Mouse (Mus musculus) cerebral cortex, adult 2 months (tissue): ENCODE data around the gene Mrpl14.

Experiments used
- WGBS: fragments of 180-500 bp; shearing (Covaris S2); methylation state at CpG from one replicate; pipeline ENCODE4 v1.1.7; 2018; 5-methylcytosine and 5-hydroxymethylcytosine counted together

The Mrpl14 gene

DNA sequence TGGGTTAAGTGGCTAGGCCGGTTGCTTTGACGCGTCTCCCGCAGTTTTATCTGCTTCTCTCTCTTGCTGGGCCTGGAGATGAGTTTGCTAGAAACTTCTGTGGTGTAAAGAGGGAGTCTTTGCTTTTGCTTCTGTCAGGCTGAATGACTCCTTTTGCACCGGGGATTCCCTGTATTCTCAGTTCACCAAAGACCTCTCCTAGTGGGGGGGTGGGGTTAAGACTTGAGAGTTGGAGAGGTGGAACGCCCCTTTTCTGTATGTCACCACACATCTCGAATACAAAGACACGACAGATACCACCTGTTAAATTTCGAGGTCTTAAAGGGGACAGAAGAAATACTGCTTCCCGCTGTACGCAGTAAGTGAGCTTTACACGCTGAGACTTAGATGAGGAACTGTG is 594 bp downstream of the Mrpl14 start, which contains the start of gene Tmem63b:
Gene Tmem63b, minus strand, starts transcription at position 190 of the 400 bp plus-strand sequence.
- WGBS = 2% methylated on average over 12 of the region's 12 CpGs

DNA sequence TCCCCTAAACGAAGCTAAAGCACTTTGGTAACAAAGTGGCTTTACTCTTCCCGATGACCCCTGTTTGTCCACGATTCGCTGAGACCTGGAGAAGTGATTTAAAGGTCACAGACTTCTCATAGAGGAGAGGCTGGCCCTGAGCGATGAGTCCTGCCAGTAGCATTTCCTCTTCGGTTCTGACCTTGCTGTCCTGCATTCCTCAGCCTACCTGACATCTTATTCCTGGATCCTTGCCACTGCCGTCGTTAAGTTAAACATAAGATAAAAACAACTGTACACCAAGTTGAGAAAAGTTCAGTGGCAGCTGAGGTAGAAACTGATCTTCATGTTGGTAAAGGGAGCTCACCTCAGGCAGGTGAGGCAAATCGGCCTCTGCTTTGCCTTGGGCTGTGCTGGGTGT is 3.0 kb downstream of the Mrpl14 start:
- 89% methylated on average over 9 of the region's 9 CpGs for WGBS

DNA sequence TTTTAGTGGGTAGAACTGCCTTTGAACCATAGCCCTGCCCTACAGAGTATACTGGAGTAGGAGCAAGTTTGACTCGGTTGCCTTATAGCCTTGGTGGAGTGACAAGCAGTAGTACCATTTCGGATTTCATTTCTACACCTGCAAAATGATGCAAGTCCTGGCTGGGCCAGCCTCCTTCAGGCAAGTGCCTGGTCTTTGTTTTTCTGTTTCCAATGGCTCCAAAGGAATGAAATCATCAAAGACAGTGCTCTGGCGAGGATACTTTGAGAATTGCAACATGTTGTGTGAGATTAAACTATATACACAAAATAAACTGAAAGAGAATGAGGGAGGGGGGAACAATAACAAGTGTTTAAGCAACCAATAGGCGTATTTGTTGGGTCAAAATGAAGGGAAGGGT is 3.9 kb downstream of the Mrpl14 start:
- 91% methylated on average over 4 of the region's 4 CpGs for WGBS

DNA sequence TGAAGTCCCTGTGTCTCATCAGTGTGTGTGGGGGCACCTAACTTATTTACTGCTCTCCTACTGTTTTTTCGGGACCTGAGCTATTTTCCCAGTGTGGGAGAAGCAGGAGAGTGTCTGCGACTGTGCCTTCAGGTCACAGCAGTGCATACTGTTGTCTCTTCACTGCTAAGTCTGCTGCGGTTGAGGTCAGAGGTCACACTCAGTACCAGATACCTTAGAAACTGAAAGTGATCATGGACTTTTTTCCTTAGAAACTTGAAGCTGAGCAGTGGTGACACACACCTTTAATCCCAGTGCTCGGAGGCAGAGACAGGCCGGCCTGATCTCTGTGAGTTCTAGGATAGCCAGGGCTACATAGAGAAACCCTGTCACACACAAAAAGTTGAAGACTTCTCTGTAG is 6.0 kb downstream of the Mrpl14 start:
- WGBS = 91% methylated on average over 5 of the region's 5 CpGs

DNA sequence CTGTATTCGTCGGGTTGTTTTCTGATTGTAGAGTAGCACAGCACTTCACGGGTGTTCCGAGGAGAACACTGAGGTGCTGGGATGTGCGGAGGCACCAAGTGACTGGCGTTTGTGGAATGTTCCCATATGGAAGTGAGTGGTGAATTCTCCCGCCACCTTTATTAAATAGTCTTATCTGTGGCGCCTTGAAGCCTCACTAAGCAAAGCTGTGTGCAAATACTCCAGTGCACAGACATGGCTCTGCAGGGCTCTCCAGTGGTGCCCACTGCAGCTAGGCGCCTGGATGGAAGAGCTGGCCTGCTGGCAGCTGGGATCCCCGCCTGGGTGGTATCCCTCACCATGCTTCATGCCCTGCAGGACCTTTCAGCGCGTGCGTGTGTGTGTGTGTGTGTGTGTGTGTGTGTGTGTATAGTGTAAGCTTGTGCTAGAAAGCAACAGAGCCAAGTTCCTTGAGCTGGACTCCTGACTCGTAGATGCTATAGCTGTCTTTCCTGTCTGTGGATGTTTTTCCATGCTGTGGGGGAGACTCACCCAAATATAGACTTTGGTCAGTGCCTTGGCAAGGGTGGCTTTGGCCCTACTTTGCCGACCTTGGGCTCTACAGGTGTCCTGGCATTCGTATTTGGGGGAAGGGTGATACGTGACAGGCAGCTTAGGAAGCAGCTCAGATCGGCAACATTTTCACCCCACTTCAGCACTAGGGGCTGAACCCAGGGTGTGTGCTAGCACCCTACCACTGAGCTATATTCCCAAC is 7.9 kb downstream of the Mrpl14 start:
- 88% methylated on average over 18 of the region's 18 CpGs for WGBS

DNA sequence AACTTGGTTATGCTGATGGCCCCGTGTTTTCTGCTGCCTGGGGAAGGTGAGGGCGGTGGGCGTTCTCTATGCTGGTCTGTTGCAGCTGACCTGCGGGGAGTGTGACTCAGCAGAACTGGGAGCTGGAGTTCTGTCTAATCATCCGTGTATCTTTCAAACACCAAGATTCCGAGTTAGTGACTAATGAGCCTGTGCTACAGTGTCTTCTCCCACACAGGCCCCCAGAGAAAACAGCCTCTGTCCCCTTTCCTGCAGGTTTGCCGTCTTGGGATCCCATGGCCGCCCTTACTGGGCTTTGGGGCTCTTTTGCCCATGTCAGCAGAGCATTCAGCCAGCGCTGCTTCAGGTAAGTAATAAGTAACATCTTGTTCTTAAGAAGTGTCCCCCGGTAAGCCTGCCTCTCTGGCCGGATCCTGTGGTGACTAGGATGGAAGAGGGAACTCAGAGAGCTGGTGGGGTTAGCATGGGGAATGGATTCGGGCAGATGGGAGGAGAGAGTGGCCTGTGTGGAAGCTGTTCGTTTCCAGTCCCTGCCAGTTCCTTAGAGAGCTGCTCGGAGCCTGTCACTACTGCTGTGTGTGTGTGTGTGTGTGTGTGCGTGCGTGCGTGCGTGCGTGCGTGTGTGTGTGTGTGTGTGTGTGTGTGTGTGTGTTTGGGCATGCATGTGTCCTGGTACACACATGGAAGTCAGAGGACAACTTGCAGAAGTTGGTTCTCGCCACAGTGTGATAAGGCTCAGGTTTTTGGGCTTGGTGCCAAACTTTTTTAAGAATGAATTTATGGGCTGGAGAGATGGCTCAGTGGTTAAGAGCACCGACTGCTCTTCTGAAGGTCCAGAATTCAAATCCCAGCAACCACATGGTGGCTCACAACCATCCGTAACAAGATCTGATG is 9.4 kb downstream of the Mrpl14 start:
- WGBS = 79% methylated on average over 23 of the region's 23 CpGs

DNA sequence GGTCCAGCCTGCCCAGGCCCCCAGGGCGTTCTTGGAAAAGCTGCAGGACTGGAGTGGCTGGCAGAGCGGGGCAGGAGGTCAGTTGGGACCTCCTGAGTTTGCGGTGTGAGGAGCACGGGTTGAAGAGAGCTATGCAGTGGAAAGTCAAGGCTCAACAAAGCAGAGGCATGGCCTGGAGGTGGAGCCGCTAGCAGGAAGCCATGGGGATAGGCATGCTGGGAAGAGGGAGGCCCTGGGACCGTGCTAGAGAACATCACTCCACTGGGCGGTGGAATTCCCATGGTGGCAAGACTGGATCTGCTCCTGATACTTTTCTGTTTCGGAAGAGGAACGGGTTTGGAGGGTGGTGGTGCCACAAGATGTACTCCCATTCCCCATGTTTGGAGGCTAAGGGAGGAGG is 10.9 kb downstream of the Mrpl14 start:
- WGBS = 94% methylated on average over 9 of the region's 9 CpGs

DNA sequence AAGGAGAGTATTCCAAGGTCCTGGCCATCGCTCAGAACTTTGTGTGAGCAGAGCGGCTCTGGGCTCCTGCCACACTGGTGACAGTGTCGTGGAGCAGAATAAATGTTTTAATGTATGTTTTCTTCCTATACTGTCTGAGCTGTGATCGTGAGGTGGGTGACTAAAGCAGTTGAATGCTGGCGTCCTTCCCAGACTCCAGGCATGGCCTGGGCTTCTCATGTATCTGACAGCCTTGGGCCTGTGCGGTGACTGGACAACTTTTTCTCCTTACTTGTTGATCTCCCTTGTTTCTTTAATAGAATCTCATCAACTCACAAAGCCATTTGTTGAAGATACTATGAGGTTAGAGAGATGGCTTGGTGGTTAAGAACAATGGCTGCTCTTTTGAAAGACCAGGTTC is 12.2 kb downstream of the Mrpl14 start:
- 50% methylated on average over 6 of the region's 6 CpGs for WGBS

DNA sequence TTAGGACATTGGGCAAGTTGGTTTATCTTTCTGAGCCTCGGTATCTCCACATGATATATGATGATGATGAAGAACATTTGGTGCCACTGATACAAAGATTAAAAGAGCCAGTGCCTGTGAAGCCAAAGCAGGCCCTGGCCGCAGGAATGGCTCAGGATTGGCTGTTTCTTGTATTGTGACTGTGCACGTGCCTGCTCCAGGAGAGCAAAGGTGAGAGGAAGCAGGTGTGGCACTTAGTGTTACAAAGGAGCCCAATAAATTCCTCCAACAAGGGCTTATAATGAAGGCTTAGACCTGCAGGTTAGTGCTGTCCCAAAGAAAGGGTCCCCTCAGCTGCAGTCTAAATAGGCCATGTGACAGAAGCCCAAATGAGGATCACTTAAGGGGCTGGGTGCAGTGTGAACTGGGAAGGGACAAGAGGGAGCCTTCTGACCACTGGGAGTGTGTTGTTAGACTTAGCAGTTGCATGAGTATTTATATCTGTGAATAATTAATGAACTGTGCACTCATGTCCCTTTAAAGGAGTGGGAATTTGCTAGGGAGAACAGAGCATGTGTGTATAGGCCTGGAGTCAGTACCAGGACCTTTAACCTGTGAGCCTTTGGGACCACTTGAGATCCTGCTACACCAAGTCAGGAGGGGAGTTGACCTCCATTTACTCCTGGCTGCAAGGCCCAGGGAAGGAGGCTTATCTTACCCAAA is 13.1 kb downstream of the Mrpl14 start:
- 93% methylated on average over 3 of the region's 3 CpGs for WGBS

DNA sequence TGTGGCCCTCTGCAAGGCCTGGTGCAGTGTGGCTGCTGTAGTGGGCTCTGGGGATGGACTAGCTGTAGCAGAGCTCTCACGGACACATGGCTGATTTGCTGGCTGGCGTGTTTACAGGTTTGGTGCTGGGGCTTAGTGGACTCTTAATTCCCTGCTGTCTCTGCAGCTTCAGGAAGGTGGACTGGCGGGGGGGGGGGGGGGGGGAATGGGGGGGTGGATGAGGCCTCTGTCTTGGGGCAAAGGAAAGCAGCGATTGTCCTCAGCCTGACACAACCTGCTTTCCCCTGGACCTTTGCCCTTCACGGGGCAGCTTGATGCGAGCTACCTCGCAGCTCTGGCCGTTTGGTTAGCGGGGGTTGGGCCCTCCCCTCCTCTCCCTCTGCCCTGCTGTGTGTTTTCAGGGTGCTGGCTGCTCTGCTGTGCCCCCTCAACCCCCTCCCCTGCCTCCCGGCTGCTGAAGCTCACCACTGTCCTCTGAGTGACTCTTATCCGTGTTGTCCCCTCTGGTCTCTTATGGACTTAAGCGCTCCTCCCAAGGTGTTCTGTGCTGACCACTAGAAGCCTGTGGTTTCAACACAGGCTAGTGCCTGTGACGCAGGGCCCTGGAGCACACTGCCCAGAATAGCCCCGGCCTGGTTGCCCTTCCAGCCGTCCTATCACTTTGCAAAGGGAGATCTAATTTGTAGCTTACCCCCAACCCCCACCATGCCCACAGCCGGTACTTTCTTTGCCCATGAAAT is 14.5 kb downstream of the Mrpl14 start:
- 67% methylated on average over 10 of the region's 16 CpGs for WGBS

DNA sequence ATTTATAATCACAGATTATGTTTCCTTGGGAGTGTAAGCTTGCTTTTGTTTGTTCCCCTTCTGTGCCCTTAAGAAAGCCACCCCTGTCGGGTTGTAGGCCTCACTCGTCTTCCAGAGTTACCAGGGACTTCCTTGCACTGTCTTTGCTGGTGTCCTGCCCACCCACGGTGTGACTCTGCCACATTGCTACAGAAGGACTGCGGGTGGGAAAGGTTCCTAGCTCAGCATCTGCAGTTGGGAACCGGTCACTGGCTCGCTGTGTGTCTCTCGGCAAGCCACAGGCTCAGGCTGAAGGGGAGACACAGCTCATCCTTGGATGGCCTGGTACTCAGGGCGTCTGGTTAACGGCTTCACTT is 15.1 kb downstream of the Mrpl14 start:
- WGBS = 73% methylated on average over 9 of the region's 9 CpGs

DNA sequence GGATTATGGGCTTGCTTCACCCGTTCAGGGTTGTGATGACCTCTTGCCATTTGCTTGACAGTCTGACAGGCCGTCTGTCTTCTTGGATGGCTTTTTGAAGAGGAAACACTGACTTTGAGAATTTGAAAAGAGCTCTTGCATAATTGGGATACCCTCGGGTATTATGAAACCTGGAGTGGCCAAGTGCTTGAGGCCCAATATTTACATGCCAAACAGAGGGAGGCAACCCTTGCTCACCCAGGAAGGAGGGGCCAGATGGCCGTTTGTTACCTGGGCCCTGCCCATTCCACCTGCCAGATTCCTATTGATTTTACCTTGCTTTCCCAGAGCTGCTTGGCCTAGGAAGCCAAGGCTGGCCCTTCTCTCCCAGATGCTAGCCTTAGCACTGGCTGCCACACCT is 16.1 kb downstream of the Mrpl14 start:
- 73% methylated on average over 4 of the region's 4 CpGs for WGBS

DNA sequence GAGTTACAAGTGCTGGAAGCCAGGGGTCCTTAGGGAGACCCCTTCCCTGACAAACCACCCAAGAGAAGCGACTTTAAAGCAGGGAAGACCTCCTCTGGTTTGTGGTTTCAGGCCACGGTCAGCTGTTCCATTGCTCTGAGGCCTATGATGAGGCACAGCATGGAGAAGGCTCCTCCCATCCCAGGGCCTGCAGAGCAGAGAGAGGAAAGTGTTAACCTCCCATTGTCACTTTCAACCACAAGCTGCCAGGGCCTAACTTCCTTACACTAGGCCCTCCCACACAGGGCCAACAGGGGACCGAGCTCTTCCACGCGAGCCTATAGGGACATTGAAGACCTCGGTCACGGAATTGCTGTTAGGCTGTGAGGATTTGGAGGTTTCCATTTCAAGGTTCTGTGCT is 17.1 kb downstream of the Mrpl14 start:
- 77% methylated on average over 7 of the region's 7 CpGs for WGBS

DNA sequence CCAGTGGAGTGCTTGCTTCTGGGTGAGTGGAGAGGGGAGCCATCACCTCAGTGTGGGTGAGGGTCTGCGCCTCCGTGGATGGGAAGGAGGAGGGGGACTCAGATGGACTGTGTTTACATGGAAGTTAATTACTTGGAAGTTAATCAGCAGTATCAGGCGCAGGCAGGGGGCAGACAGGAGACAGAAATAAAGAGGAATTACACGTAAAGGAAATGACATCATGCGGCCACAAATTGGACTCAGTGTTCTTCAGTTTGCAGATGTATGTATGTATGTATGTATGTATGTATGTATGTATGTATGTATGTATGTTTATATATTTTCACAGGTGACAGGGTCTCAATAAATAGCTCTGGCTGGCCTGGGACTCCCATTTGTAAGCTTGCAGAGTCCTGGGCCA is 20.7 kb downstream of the Mrpl14 start:
- 70% methylated on average over 5 of the region's 5 CpGs for WGBS

DNA sequence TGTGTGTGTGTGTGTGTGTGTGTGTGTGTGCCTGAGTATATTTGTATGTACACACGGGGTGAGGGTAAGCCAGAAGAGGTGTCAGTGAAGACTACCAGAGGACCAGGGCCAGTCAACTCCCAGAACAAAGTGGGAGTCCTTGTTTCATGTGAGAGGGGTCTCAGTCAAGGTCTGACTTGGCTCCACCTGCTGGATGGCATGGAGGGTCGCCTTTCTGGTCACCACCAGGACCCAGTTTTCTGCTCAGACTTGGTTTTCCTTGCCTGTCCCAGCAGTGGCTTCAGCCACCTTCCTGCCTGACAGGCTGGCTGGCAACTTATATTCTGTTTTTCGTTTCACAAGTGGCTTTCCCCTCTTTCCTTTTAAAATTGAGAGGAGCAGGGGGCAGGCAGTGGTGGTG is 21.3 kb downstream of the Mrpl14 start:
- 60% methylated on average over 3 of the region's 3 CpGs for WGBS

DNA sequence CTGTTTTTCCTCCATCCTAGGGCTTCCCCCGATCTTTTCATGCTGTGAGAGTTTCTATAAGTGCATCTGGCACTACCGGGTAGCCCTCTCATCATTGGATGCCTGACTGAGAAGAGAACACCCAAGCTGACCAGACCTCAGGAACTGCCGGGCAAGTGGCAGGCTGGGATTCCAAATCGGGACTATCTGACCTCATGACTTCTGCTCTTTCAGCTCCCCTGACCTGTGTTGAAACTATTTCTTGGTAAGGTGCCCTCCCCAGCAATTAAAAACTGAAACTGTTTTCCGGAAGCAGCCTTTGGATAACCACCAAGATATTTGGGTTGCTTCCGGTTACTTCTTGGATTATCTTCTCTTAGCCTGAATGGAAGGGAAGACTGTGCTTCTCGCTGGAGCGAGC is 22.1 kb downstream of the Mrpl14 start:
- WGBS = 84% methylated on average over 8 of the region's 8 CpGs

DNA sequence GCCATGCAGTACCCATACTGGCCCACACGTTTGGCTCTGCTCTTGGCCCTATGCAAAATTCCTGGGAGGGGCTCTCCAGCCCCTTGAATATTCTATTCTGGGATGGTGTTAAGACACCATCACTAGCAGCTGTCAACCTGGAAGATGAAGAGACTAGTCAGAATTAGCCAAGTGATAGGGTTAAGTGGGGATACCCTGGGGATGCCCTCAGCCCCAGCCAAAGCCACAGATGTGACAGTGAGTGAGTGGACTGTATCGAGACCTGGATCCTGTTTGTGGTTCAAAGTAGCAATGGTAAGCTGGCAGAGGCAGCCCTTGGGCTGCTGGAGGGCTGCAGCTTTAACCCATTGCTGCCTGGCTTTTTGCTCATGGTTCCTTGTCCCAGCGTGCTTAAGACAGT is 23.7 kb downstream of the Mrpl14 start:
- WGBS = 73% methylated on average over 3 of the region's 3 CpGs

DNA sequence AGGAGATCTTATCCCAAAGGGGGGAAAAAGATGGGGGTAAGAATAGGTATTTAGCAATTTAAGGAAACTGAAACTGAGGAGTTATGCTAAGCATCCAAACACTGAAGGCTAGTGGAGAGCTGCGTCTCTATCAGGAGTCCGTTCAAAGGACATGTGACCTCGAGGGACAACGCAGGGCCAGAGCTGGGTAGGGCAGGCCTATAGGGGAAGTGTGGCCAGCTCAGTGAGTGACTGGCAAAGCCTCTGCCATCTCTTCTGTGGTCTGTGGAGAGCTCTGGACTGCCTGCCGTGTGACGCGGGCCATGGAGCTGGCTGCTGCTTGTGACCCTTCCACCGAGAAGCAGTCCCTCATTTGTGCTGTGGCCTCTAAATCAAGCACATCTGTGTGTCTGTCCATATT is 24.3 kb downstream of the Mrpl14 start:
- WGBS = 84% methylated on average over 8 of the region's 8 CpGs

DNA sequence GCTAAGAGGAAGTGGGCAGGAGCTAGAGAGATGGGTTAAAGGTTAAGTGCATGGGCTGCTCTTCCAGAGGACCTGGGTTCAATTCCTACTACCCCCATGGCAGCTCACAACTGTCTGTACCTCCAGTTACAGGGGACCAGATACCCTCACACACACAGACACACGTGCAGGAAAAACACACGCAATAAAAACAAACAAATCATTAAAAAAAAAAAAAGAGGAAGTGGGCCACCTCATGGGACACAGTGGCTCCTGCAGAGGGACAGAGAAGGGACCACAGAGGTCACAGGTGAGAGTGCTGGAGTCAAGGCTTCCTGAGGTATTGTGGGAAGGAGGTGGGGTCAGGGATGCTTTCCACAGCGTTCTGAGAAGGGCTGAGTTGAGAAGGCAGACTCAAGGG is 25.4 kb downstream of the Mrpl14 start:
- 77% methylated on average over 3 of the region's 3 CpGs for WGBS

DNA sequence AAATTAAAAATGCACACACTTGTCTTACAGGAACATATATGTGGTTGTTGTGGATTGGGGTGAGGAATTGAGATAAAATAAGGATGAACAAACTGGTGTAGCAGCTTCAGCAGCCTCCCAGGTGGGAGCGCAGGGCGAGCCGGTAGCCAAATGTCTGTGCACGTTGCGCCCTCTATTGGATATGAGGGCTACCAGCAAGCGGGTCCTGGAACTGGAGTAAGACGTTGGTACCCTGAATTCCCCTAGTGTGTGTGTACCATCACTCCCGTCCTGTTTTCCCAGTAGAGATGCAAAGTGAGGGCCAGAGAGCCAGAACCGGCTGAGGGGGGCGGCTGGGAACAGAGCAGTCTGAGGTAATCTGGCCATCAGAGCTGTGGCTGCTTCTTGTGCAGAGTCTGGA is 32.2 kb downstream of the Mrpl14 start:
- 3% methylated on average over 10 of the region's 10 CpGs for WGBS

DNA sequence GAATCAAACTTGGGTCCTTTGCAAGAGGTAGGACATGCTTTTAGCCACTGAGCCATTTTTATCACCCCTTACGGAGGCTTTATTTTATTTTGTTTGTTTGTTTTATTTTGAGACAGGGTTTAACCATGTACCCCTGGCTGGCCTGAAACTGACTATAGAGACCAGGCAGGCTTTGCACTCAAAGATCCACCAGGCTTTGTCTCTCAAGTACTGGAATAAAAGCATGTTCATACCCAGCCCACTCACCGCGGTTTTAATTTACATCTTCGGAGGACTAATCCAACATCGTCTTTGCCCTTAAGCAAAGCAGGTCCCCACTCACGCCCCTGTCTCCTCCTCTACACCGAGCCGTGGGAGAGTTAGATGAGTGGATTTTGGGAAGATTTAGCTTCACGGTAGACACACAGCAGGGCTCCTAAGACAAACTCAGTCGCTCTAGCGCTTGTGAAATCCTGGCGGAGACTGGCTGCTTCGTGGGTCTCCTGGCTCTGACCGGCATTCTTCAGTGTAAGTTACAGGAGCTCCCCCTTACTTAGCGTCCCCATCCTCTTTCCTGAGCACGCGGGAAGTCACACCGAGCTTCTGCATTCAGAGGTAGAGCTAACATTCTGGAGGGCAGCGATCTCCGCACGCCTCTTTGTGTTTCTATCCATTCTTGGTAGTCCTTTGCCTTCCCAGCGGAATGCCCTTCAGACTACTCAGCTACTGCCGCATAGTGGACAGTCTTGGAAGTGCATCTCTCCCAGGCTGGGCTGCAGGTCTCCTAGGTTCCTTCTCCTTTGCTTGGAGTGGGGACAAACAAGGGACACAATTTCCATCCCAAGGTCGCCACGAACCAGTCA is 37.8 kb downstream of the Mrpl14 start:
- WGBS = 3% methylated on average over 25 of the region's 25 CpGs
